Mouse (Mus musculus): ENCODE results near the gene Lin28b. TPM values are rescaled to one million over a fixed set of nuclear protein-coding genes. Genes with fewer than 3 reads are reported as not detected.

Lin28b gene
- polyA plus RNA-seq, 1 experiment = not detected

DNA sequence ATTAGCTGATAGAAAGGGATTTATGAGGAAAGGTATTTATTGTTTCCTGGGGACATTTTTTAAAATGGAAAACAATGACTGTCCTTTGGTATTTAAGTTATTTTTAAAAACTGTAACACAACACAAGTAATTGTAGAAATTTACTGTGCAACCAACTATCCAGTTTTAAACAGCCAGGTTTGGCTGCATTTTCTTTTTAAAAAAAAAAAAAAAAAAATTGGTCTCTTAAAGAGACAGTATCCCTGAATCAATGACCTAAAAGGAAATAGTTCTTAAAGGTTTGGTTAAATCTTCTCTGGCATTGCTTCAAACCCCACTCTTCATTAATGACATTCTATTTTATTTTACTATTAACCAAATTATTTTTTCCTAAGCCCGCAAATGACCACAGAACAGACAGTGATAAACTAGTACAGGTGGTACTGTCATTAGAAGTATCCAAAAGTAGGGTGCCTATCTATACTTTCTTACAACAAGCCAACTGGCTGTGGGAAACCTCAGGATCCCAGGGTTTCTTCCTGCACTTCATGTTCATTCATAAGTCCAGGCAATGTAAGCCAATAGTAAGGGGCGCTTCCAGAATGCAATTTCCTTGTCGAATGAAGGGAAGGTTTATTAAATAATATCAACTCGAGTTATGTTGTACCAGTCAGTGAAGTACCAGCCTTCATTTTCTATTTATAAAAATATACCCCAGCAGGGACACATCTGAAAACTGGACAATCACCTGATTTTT is 17.8 kb downstream of the Lin28b start:
- Histone ChIP-seq H3K27ac (ENCODE audit: insufficient read depth, low read depth, low read length) (no peak overlapping the region), H3K27me3 (ENCODE audit: control insufficient read depth, insufficient read depth, low read length) (peaks cover 22% of the 10 kb centered on the region), H3K4me3 (ENCODE audit: low read depth, low read length) (no peak overlapping the region), H3K4me1 (ENCODE audit: control insufficient read depth, insufficient read depth, insufficient read length, low read length) (no peaks in the 10 kb centered on the region), H3K36me3 (ENCODE audit: control insufficient read depth, insufficient read depth, low read length) (no peaks in the 10 kb centered on the region)
- TF ChIP-seq POLR2A (IDR thresholded peaks at IDR 0.05; ENCODE audit: low read depth, low read length) = no peak
- TF ChIP-seq CTCF (IDR thresholded peaks at IDR 0.05; ENCODE audit: extremely low read depth, insufficient read length, insufficient replicate concordance, low read depth, low read length) = no peak
- WGBS = 30% methylated on average over 4 of the region's 4 CpGs

DNA sequence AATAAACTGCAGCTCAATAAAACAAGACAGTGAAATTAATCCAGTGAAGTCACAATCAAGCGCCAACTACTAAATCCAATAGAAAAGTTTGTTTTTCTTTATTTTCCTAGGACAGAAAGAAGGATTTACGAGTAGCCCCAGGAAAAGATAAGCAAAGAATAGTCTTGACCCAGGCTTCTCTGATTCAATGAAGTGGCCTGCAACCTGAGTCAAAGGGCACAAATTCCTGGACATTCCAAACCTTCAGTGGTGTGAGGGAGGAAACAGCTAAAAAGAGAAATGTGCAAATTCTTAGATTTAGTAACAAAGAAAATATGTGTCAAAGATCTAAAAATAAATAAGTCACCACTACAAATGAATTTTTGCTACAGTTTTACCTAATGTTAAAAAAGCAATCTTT is 27.6 kb downstream of the Lin28b start:
- Histone ChIP-seq H3K36me3 (ENCODE audit: control insufficient read depth, insufficient read depth, low read length) (no peaks in the 10 kb centered on the region), H3K27me3 (ENCODE audit: control insufficient read depth, insufficient read depth, low read length) (no peaks in the 10 kb centered on the region), H3K4me3 (ENCODE audit: low read depth, low read length) (no peak overlapping the region), H3K27ac (ENCODE audit: insufficient read depth, low read depth, low read length) (no peak overlapping the region), H3K4me1 (ENCODE audit: control insufficient read depth, insufficient read depth, insufficient read length, low read length) (no peaks in the 10 kb centered on the region)
- TF ChIP-seq POLR2A (IDR thresholded peaks at IDR 0.05; ENCODE audit: low read depth, low read length) (no peak), CTCF (IDR thresholded peaks at IDR 0.05; ENCODE audit: extremely low read depth, insufficient read length, insufficient replicate concordance, low read depth, low read length) (no peak)
- 63% methylated on average over 2 of the region's 2 CpGs for WGBS

DNA sequence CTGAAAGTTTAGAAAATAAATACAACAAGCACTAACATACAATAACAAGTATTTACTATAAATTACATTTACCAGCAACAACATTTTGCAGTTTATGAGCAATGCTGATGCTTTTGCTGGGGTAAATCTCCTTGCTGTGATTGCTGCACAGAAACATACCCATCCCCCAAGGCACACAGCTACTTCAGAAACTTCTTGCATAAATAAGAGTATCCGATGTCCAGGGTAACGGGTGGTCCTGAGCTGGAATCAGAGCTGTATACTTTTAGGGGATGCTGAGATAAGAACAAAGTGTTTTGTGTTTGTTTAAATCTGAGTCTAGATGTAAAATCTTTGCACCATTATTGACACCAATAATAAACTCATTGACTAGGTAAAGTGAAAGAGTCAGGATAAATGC is 28.1 kb downstream of the Lin28b start:
- no peak overlapping the region for H3K27ac ChIP-seq (ENCODE audit: insufficient read depth, low read depth, low read length)
- no peaks in the 10 kb centered on the region for H3K36me3 ChIP-seq (ENCODE audit: control insufficient read depth, insufficient read depth, low read length)
- no peaks in the 10 kb centered on the region for H3K4me1 ChIP-seq (ENCODE audit: control insufficient read depth, insufficient read depth, insufficient read length, low read length)
- no peaks in the 10 kb centered on the region for H3K27me3 ChIP-seq (ENCODE audit: control insufficient read depth, insufficient read depth, low read length)
- TF ChIP-seq POLR2A (IDR thresholded peaks at IDR 0.05; ENCODE audit: low read depth, low read length) = no peak
- no peak for TF ChIP-seq CTCF (IDR thresholded peaks at IDR 0.05; ENCODE audit: extremely low read depth, insufficient read length, insufficient replicate concordance, low read depth, low read length)
- no peak overlapping the region for H3K4me3 ChIP-seq (ENCODE audit: low read depth, low read length)
- 55% methylated on average over 2 of the region's 2 CpGs for WGBS

GRCm38 (mm10) chr10:45446625-45447024 is 39.6 kb downstream of the Lin28b start:
- no peaks in the 10 kb centered on the region for H3K36me3 ChIP-seq (ENCODE audit: control insufficient read depth, insufficient read depth, low read length)
- H3K27ac ChIP-seq (ENCODE audit: insufficient read depth, low read depth, low read length) = no peak overlapping the region
- no peak for TF ChIP-seq POLR2A (IDR thresholded peaks at IDR 0.05; ENCODE audit: low read depth, low read length)
- TF ChIP-seq CTCF (IDR thresholded peaks at IDR 0.05; ENCODE audit: extremely low read depth, insufficient read length, insufficient replicate concordance, low read depth, low read length) = no peak
- H3K27me3 ChIP-seq (ENCODE audit: control insufficient read depth, insufficient read depth, low read length) = no peaks in the 10 kb centered on the region
- no peak overlapping the region for H3K4me3 ChIP-seq (ENCODE audit: low read depth, low read length)
- H3K4me1 ChIP-seq (ENCODE audit: control insufficient read depth, insufficient read depth, insufficient read length, low read length) = no peaks in the 10 kb centered on the region

DNA sequence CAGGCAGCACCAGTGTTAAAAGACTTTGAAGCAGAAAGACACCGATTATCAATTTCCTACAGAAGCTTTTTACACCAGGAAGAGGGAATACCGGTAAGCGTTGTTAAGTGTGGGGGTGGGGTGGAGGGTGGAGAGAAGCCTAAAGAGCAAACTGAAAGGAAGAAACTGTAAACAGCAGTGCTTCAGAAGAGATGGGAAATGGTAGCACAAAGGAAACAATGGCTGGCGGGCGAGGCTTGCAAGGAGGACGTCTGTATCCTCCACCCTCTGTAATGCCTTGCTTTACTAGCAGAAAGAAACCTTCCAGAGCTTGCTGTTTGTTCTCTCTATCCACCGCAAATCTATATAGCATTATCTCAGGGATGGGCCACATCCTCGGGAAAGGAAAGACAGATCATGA is 40.0 kb downstream of the Lin28b start:
- Histone ChIP-seq H3K4me3 (ENCODE audit: low read depth, low read length) (no peak overlapping the region), H3K36me3 (ENCODE audit: control insufficient read depth, insufficient read depth, low read length) (no peaks in the 10 kb centered on the region), H3K27ac (ENCODE audit: insufficient read depth, low read depth, low read length) (no peak overlapping the region), H3K4me1 (ENCODE audit: control insufficient read depth, insufficient read depth, insufficient read length, low read length) (no peaks in the 10 kb centered on the region), H3K27me3 (ENCODE audit: control insufficient read depth, insufficient read depth, low read length) (no peaks in the 10 kb centered on the region)
- no peak for TF ChIP-seq CTCF (IDR thresholded peaks at IDR 0.05; ENCODE audit: extremely low read depth, insufficient read length, insufficient replicate concordance, low read depth, low read length)
- TF ChIP-seq POLR2A (IDR thresholded peaks at IDR 0.05; ENCODE audit: low read depth, low read length) = no peak
- 9% methylated on average over 8 of the region's 8 CpGs for WGBS

DNA sequence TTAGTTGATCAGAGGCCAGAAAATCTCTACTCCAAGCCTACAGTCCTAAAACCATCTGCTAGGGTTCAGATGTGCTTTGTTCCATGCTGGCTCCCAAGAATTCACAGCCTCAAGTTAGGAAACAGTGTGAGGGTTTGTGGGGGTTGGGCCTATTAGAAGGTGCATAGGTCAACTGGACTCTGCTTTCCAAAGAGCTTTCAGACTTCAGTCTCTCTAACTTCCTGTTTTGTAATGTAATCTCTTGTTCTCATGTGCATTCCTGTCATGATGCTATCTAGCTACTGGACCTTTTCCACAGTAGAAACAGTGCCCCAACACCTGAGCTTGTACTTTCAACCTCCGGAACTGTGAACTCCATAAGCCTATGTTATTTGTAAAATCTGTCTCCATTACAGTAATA is 63.8 kb downstream of the Lin28b start:
- no peak overlapping the region for H3K4me3 ChIP-seq (ENCODE audit: low read depth, low read length)
- H3K27ac ChIP-seq (ENCODE audit: insufficient read depth, low read depth, low read length) = no peak overlapping the region
- no peaks in the 10 kb centered on the region for H3K27me3 ChIP-seq (ENCODE audit: control insufficient read depth, insufficient read depth, low read length)
- no peaks in the 10 kb centered on the region for H3K36me3 ChIP-seq (ENCODE audit: control insufficient read depth, insufficient read depth, low read length)
- WGBS = 69% methylated on average over 1 of the region's 1 CpGs
- H3K4me1 ChIP-seq (ENCODE audit: control insufficient read depth, insufficient read depth, insufficient read length, low read length) = no peaks in the 10 kb centered on the region
- TF ChIP-seq CTCF (IDR thresholded peaks at IDR 0.05; ENCODE audit: extremely low read depth, insufficient read length, insufficient replicate concordance, low read depth, low read length) = no peak
- TF ChIP-seq POLR2A (IDR thresholded peaks at IDR 0.05; ENCODE audit: low read depth, low read length) = no peak

DNA sequence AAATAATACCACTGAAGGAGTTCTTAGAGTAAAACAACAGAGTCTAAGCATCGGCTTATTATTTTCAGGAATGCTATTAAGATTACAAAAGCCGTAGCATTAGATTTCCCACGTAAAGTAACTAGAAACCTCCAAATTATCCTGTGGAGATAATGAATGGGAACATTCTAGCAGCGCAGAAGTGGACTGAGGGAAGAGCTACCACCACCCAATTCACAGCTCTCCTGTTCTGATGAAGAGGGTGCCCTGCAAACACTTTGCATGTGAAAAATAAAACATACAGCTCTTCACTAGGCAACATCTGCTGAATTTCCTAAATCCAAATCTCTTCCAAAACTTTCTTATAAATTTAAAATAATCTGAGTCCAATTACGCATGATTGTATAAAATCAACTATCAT is 74.1 kb downstream of the Lin28b start:
- Histone ChIP-seq H3K27me3 (ENCODE audit: control insufficient read depth, insufficient read depth, low read length) (no peaks in the 10 kb centered on the region; the same call in 1 of the 2 replicates), H3K4me1 (ENCODE audit: control insufficient read depth, insufficient read depth, insufficient read length, low read length) (no peaks in the 10 kb centered on the region), H3K4me3 (ENCODE audit: low read depth, low read length) (no peak overlapping the region), H3K27ac (ENCODE audit: insufficient read depth, low read depth, low read length) (no peak overlapping the region), H3K36me3 (ENCODE audit: control insufficient read depth, insufficient read depth, low read length) (no peaks in the 10 kb centered on the region)
- TF ChIP-seq POLR2A (IDR thresholded peaks at IDR 0.05; ENCODE audit: low read depth, low read length) (no peak), CTCF (IDR thresholded peaks at IDR 0.05; ENCODE audit: extremely low read depth, insufficient read length, insufficient replicate concordance, low read depth, low read length) (no peak)
- 85% methylated on average over 5 of the region's 5 CpGs for WGBS
